Mouse (Mus musculus) hindbrain, embryonic 10.5 days (tissue): Measurements from ENCODE around the gene Isg15. TPM values are rescaled to one million over a fixed set of nuclear protein-coding genes. Genes with fewer than 3 reads are reported as not detected.

Source experiments
- DNase-seq: peaks from one replicate; pipeline ENCODE4 v3.0.0-alpha.2; 2017; ENCODE audit warnings: low spot score
- H3K27ac ChIP-seq: fragments of 300-500 bp; sonication (generic); 2 replicates; pipeline ENCODE4 v1.5.1; 2016; ENCODE audit warnings: mild to moderate bottlenecking, moderate library complexity
- H3K27me3 ChIP-seq: fragments of 300-500 bp; sonication (generic); 2 replicates; pipeline ENCODE4 v1.6.1; 2016; ENCODE audit warnings: mild to moderate bottlenecking; ENCODE audit not compliant: poor library complexity, insufficient read depth, severe bottlenecking
- H3K36me3 ChIP-seq: fragments of 300-500 bp; sonication (generic); 2 replicates; pipeline ENCODE4 v1.6.1; 2016; ENCODE audit warnings: mild to moderate bottlenecking, moderate library complexity
- H3K4me1 ChIP-seq: fragments of 300-500 bp; sonication (generic); replicated peaks from 2 replicates; pipeline ENCODE4 v1.6.1; 2016; ENCODE audit warnings: mild to moderate bottlenecking
- H3K4me3 ChIP-seq: fragments of 300-500 bp; sonication (generic); 2 replicates; pipeline ENCODE4 v1.5.1; 2016; ENCODE audit warnings: mild to moderate bottlenecking, moderate library complexity
- H3K9me3 ChIP-seq: fragments of 300-500 bp; sonication (generic); 2 replicates; pipeline ENCODE4 v1.6.1; 2016; ENCODE audit warnings: mild to moderate bottlenecking, moderate library complexity
- WGBS: fragments of 180-500 bp; shearing (Covaris S2); methylation state at CpG from one replicate; pipeline ENCODE4 v1.1.7; 2016; 5-methylcytosine and 5-hydroxymethylcytosine counted together
- polyA plus RNA-seq: library from polyadenylated mRNA; unstranded; fragments of >200 nt; fragmentation: Nextera tagmentation; extraction: Ambion mirVana; gene quantifications from 2 replicates; pipeline ENCODE4 v1.2.1, GENCODE M21; 2016

The Isg15 gene
- polyA plus RNA-seq, 1 experiment from 2014 or later = 0.50 TPM

DNA sequence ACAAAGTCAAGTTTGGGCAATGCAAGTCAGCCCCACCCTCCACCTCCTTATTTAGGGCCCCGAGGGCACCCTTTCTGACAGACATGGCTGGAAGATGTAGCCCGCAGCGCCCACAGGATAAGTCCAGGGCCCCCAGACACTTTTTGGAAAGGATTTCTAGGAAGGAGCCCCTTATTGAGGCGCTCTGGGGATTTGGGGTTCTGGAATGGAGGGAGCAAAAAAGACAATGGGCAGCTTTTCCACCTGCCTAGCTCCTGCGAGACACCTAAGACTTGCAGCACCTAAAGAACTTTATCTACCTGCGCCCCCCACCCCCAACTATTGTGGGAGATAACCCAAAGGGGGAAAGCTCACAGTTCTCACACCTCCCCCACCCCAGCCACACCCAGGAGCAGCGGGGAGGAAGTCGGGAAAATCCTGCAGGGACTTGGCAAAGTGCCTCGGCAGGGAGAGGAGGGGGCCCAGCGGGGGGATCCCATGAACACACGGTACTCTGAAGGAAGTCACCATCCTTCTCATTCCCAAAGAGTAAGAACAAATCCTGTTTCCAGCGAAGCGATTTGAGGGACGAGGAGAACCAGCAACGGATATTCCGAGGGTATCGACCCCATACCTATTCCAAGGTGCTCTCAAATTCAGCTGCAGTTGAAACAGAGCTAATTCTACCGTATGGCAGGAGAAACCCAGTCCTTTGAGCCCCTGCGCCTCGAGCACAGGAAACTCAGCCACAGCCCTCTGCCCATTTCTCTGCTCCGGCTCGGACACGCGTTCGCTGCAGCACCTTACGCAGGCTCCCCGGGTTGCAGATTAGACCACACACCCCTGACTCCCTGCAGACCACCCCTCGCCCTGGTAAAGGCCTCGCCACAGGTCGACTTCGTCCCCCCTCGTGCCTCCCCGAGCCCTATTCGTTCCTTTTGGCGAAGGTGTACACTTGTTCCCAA, 4.4 kb downstream of the Isg15 start:
- Histone ChIP-seq H3K27me3 (no peaks in the 10 kb centered on the region; the same call in 1 of the 2 replicates), H3K9me3 (no peaks in the 10 kb centered on the region), H3K4me1 (peaks cover 70% of the 10 kb centered on the region), H3K27ac (peak overlapping the region; percentile 95), H3K36me3 (peaks cover 42% of the 10 kb centered on the region), H3K4me3 (peak overlapping the region; percentile 95)
- WGBS = 5% methylated on average over 35 of the region's 35 CpGs
- DNase-seq = peak; percentile 49

- peaks cover 88% of the 10 kb centered on the region for H3K4me1 ChIP-seq
- H3K27ac ChIP-seq = peak overlapping the region; percentile 70
- peaks cover 60% of the 10 kb centered on the region for H3K36me3 ChIP-seq
- H3K4me3 ChIP-seq = peak overlapping the region; percentile 95
- no peak for DNase-seq
- WGBS = 10% methylated on average over 6 of the region's 6 CpGs
- no peaks in the 10 kb centered on the region for H3K9me3 ChIP-seq
- no peaks in the 10 kb centered on the region for H3K27me3 ChIP-seq
Measured at GRCm38 (mm10) chr4:156194346-156194745, 6.3 kb downstream of the Isg15 start.

- H3K27ac ChIP-seq = peak overlapping the region; percentile 70
- peaks cover 91% of the 10 kb centered on the region for H3K4me1 ChIP-seq
- no peaks in the 10 kb centered on the region for H3K27me3 ChIP-seq
- H3K9me3 ChIP-seq = no peaks in the 10 kb centered on the region
- 66% methylated on average over 5 of the region's 5 CpGs for WGBS
- no peak for DNase-seq
- peaks cover 60% of the 10 kb centered on the region for H3K36me3 ChIP-seq
- peak overlapping the region; percentile 95 for H3K4me3 ChIP-seq
Measured at GRCm38 (mm10) chr4:156193906-156194305, 6.7 kb downstream of the Isg15 start.

GRCm38 (mm10) chr4:156193200-156193590, 7.4 kb downstream of the Isg15 start:
- Histone ChIP-seq H3K27me3 (no peaks in the 10 kb centered on the region), H3K4me3 (peak overlapping the region; percentile 30; the same call in 1 of the 2 replicates), H3K36me3 (peaks cover 60% of the 10 kb centered on the region), H3K9me3 (no peaks in the 10 kb centered on the region), H3K27ac (peak overlapping the region; percentile 70), H3K4me1 (peaks cover 92% of the 10 kb centered on the region)
- DNase-seq = no peak
- WGBS = 23% methylated on average over 2 of the region's 2 CpGs

- DNase-seq = no peak
- no peaks in the 10 kb centered on the region for H3K27me3 ChIP-seq
- H3K4me3 ChIP-seq = peak overlapping the region; percentile 24
- peaks cover 94% of the 10 kb centered on the region for H3K4me1 ChIP-seq
- 60% methylated on average over 8 of the region's 8 CpGs for WGBS
- H3K9me3 ChIP-seq = no peaks in the 10 kb centered on the region
- peak overlapping the region; percentile 70 for H3K27ac ChIP-seq
- peaks cover 60% of the 10 kb centered on the region for H3K36me3 ChIP-seq
Measured at GRCm38 (mm10) chr4:156192421-156193199, 8.0 kb downstream of the Isg15 start.

DNA sequence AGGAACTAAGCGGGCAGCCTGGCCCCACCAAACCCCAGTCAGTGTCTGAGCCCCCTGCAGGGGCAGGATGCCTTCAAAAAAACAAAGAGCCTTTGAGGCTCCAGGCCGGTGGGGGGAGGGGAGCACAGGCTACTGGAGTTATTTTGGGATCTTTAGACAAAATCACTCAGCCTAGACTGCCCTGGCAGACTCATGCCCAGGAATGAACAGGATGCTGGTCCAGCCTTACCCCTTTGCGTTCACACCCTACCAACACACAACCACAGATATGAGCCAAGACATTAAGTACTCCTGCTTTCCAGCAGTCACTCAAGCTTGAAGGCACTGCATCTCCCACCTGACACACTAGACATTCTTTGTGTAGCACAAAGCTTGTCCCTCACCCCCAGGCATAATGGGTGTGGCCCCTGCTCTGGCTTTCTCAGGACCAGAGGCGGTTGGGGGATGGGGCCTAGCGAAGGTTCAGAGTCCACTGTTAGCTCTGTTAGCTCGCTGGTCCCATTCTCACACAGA, 11.8 kb downstream of the Isg15 start:
- peak; percentile 76 for DNase-seq
- WGBS = 8% methylated on average over 6 of the region's 6 CpGs
- H3K4me3 ChIP-seq = peak overlapping the region; percentile 27
- no peaks in the 10 kb centered on the region for H3K9me3 ChIP-seq
- peaks cover 98% of the 10 kb centered on the region for H3K4me1 ChIP-seq
- H3K27me3 ChIP-seq = no peaks in the 10 kb centered on the region
- peak overlapping the region; percentile 90 for H3K27ac ChIP-seq
- peaks cover 68% of the 10 kb centered on the region for H3K36me3 ChIP-seq

DNA sequence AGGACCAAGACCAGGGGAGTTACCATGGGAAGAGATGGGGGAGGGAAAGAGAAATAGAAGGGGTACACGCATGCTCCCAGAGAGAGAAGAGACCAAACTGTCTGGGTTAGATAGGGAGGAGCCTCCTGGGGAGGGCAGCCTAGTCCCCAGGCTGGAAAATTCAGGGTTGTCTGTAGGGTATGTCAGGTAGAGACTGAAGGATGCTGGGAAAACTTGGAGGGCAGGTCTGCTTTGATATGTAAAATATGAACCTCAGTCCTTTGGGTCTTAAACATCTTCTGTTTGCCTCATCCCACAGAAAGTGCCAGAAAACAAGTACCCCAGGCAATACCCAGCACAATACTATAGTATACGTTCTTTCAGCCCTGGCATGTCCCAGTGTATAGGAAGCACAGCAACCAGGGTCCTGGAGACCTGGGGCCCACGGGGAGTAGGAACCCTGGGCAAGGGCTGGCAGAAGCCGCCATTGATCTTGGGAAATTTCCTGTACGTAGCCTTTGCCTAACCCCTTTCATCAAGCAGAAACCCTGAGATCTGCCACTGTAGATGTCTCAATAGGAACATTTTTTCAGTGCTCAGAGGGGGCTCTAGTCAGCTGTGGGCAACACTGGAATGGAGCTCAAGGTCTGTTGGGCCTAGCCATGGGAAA, 12.3 kb downstream of the Isg15 start:
- 29% methylated on average over 5 of the region's 5 CpGs for WGBS
- Histone ChIP-seq H3K4me1 (peaks cover 98% of the 10 kb centered on the region), H3K4me3 (peak overlapping the region; percentile 27), H3K36me3 (peaks cover 68% of the 10 kb centered on the region), H3K27ac (peak overlapping the region; percentile 90), H3K27me3 (no peaks in the 10 kb centered on the region), H3K9me3 (no peaks in the 10 kb centered on the region)
- no peak for DNase-seq

GRCm38 (mm10) chr4:156185950-156186850, 14.4 kb downstream of the Isg15 start:
- peak; percentile 71 for DNase-seq
- Histone ChIP-seq H3K36me3 (peaks cover 68% of the 10 kb centered on the region), H3K4me1 (peaks cover 83% of the 10 kb centered on the region), H3K27ac (peak overlapping the region; percentile 90), H3K4me3 (peak overlapping the region; percentile 52), H3K27me3 (no peaks in the 10 kb centered on the region), H3K9me3 (no peaks in the 10 kb centered on the region)
- 4% methylated on average over 31 of the region's 31 CpGs for WGBS

DNA sequence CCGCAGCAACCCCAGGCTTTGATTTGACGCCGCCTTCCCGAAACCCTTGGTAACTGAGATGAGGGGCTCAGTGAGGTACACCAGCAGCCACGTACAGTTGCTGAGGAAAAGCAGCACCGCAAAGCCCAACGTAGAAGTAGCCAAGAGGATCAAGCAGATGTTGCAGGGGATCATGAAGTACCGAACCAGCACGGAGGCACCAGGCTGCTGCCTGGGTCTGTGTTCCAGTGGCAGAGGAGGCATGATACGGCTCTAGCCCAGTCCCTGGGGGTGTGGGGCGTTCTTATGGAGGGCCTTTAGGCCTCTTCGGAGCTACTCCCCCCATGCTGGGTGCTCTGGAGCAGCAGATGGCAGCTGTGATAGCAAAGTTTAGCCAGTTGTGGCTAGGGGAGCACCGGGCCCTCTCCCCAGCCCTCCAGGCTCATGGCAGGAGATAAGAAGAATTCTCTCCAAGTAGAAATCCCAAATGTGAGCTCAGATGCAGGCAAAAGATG, 15.1 kb downstream of the Isg15 start:
- Histone ChIP-seq H3K27ac (peak overlapping the region; percentile 90), H3K4me3 (peak overlapping the region; percentile 52), H3K27me3 (no peaks in the 10 kb centered on the region), H3K4me1 (peaks cover 76% of the 10 kb centered on the region), H3K9me3 (no peaks in the 10 kb centered on the region), H3K36me3 (peaks cover 68% of the 10 kb centered on the region)
- no peak for DNase-seq
- WGBS = 65% methylated on average over 13 of the region's 13 CpGs

DNA sequence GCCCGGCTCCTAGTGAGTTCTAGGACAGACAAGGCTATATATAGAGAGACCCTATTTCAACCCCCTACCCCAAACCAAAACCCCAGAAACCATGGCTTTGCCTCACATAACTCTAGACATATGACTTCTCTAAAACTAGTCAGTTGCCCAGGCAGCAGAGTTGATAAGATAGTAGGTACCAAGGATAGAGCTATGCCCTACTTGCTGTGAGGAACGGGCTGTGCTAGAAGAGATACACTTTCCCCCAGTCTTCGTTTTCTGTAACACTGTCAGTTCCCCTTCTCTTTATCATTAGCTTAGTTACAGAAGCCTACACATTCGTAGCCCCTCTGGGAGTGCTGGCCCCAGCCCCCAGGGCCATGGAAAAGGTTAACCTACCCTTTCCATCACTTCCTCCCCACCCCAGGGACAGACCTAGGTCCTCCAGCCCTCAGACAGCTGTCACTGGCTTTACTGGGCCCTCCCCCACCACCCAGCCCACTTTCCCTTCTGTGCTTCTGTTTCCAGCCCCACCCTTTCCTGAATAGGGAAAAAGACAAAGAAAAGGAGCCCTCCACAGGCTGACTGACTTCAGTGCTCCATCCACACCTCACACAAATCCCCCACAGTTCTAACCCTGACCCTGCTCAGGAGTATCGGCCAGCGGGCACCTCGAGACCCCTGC, 16.2 kb downstream of the Isg15 start:
- Histone ChIP-seq H3K36me3 (peaks cover 69% of the 10 kb centered on the region), H3K27me3 (no peaks in the 10 kb centered on the region), H3K4me1 (peaks cover 65% of the 10 kb centered on the region), H3K4me3 (peak overlapping the region; percentile 52), H3K27ac (peak overlapping the region; percentile 90), H3K9me3 (no peaks in the 10 kb centered on the region)
- WGBS = 82% methylated on average over 7 of the region's 7 CpGs
- DNase-seq = no peak

- H3K27ac ChIP-seq = no peak overlapping the region
- peaks cover 59% of the 10 kb centered on the region for H3K4me1 ChIP-seq
- WGBS = 90% methylated on average over 5 of the region's 5 CpGs
- H3K36me3 ChIP-seq = peaks cover 75% of the 10 kb centered on the region
- H3K4me3 ChIP-seq = peak overlapping the region; percentile 52
- no peak for DNase-seq
- H3K9me3 ChIP-seq = no peaks in the 10 kb centered on the region
- H3K27me3 ChIP-seq = no peaks in the 10 kb centered on the region
Measured at GRCm38 (mm10) chr4:156183747-156184146, 16.9 kb downstream of the Isg15 start.
